8 mouse cellular contexts compared by ENCODE assay signal in the genomic region with DNA sequence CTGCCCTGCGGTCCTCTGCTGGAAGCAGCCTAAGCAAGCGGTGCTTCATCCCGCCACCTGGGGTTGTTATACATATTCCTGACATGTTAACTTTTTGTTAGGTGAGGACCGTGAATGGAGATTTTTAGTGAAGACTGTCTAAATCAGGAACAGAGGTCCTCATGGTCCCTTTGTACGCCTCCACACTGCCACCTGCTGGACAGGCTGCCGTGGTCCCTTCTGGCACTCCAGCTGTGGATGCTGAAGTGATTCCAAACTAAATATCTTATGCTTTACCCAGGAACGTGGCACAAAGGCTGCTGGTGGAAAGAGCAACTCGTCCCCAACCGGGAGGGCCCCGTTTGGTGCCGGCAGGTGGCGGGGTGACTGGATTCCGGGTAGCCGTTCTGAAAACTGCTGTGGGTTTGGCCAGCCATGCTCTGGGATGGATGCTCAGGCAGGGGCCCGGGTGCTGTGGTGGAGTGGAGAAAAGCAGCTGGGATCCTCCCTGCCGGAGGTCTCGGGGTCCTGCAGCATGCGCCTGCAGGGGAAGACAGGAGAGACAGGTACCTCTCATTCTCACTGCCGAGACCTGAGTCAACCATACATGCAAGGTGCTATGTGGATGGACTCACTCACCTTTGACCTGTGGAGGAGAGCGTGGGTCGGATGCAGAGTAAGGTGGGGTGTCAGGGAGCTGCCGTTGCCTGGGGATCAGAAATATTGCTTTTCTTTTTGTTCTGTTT. TPM values are rescaled to one million over a fixed set of nuclear protein-coding genes. Genes with fewer than 3 reads are reported as not detected.
DNase-seq lines count a peak whose midpoint lies in the region; ATAC-seq lines count a peak whose summit lies in the region.

No protein-coding gene starts in this region.

- WGBS in hindbrain, embryonic 12.5 days: 20% methylated on average over 22 of the region's 22 CpGs

- H3K36me3 ChIP-seq in hindbrain, embryonic 12.5 days: no peaks in the 10 kb centered on the region

- H3K9ac ChIP-seq in hindbrain, embryonic 12.5 days: no peak overlapping the region

- H3K9me3 ChIP-seq in hindbrain, embryonic 12.5 days (replicated peaks): no peaks in the 10 kb centered on the region

- H3K27me3 ChIP-seq in hindbrain, embryonic 12.5 days: no peaks in the 10 kb centered on the region

- H3K27ac ChIP-seq in hindbrain, embryonic 12.5 days: no peak overlapping the region

- H3K4me2 ChIP-seq in hindbrain, embryonic 12.5 days (replicated peaks): peak overlapping the region; percentile 36

- H3K4me3 ChIP-seq in hindbrain, embryonic 12.5 days: no peak overlapping the region

- peak; percentile 90 for DNase-seq in MN1 (ENCODE audit: low spot score)
- peak; percentile 93 for DNase-seq in cerebellum, adult 8-10 months
- peak; percentile 51 to 82 for DNase-seq in frontal cortex, postnatal 10 days (ENCODE audit: low spot score in 2 of 2)
- peak; percentile 93 to 95 for DNase-seq in layer of hippocampus, postnatal 10 days (ENCODE audit: low spot score in 2 of 2)
- peak; percentile 86 for DNase-seq in lung, postnatal 36 days
- peak; percentile 62 for DNase-seq in retina, postnatal 7 days (ENCODE audit: low read depth, low spot score)
- DNase-seq in urinary bladder, adult 18-20 months (ENCODE audit: low spot score in 2 of 2): peak; percentile 62 to 85

- H3K4me1 ChIP-seq in hindbrain, embryonic 12.5 days: 0 out of 2 replicates have a peak, but pooled peaks cover 5% of the 10 kb centered on the region

- peak; percentile 75 for ATAC-seq in hindbrain, embryonic 12.5 days (ENCODE audit: low FRiP score)

RNA-seq across cellular contexts. Expression of a gene that starts 47.8 kb away (rescaled TPM):
- polyA plus RNA-seq in hindbrain, embryonic 12.5 days (2016; fragmentation: Nextera tagmentation; extraction: Ambion mirVana): 0.17 TPM in 1 of 2 replicates, not detected in the other
- total RNA-seq in layer of hippocampus, postnatal 10 days (2021): under 1 TPM; 0.14 to 0.31 TPM
